Mouse (Mus musculus) hindbrain, embryonic 12.5 days (tissue): Measurements from ENCODE around the gene Zfp446. TPM values are rescaled to one million over a fixed set of nuclear protein-coding genes. Genes with fewer than 3 reads are reported as not detected.

ENCODE experiments used
- ATAC-seq: fragments of 200-750 bp; cut with Nextera tagmentation; 2 replicates; pipeline ENCODE4 v1.8.0; 2017; ENCODE audit warnings: moderate TSS enrichment; ENCODE audit not compliant: low FRiP score
- H3K27ac ChIP-seq: fragments of 300-500 bp; sonication (generic); 2 replicates; pipeline ENCODE4 v1.5.1; 2016; ENCODE audit warnings: mild to moderate bottlenecking
- H3K27me3 ChIP-seq: fragments of 300-500 bp; sonication (generic); 2 replicates; pipeline ENCODE4 v1.6.1; 2016; ENCODE audit warnings: mild to moderate bottlenecking
- H3K36me3 ChIP-seq: fragments of 300-500 bp; sonication (generic); 2 replicates; pipeline ENCODE4 v1.6.1; 2016; ENCODE audit warnings: mild to moderate bottlenecking
- H3K4me1 ChIP-seq: fragments of 300-500 bp; sonication (generic); 2 replicates; pipeline ENCODE4 v1.6.1; 2016
- H3K4me2 ChIP-seq: fragments of 300-500 bp; sonication (generic); replicated peaks from 2 replicates; pipeline ENCODE4 v1.6.1; 2016; ENCODE audit warnings: mild to moderate bottlenecking
- H3K4me3 ChIP-seq: fragments of 300-500 bp; sonication (generic); 2 replicates; pipeline ENCODE4 v1.5.1; 2016; ENCODE audit warnings: mild to moderate bottlenecking
- H3K9ac ChIP-seq: fragments of 300-500 bp; sonication (generic); 2 replicates; pipeline ENCODE4 v1.6.1; 2016; ENCODE audit warnings: mild to moderate bottlenecking, moderate library complexity
- H3K9me3 ChIP-seq: fragments of 300-500 bp; sonication (generic); replicated peaks from 2 replicates; pipeline ENCODE4 v1.6.1; 2016; ENCODE audit warnings: mild to moderate bottlenecking
- WGBS: fragments of 180-500 bp; shearing (Covaris S2); methylation state at CpG from one replicate; pipeline ENCODE4 v1.1.7; 2016; 5-methylcytosine and 5-hydroxymethylcytosine counted together
- polyA plus RNA-seq: library from polyadenylated mRNA; unstranded; fragments of >200 nt; fragmentation: Nextera tagmentation; extraction: Ambion mirVana; gene quantifications from 2 replicates; pipeline ENCODE4 v1.2.1, GENCODE M21; 2016

The Zfp446 gene
- polyA plus RNA-seq, 1 experiment from 2014 or later, result 14.8 TPM

- H3K4me3 ChIP-seq, result peak overlapping the region; percentile 37
- H3K27me3 ChIP-seq, result no peaks in the 10 kb centered on the region
- H3K9me3 ChIP-seq, result no peaks in the 10 kb centered on the region
- H3K27ac ChIP-seq, result peak overlapping the region; percentile 80
- peak overlapping the region; percentile 57 for H3K4me2 ChIP-seq
- no peaks in the 10 kb centered on the region for H3K36me3 ChIP-seq
- peak overlapping the region; percentile 53 for H3K9ac ChIP-seq
- 3% methylated on average over 29 of the region's 29 CpGs for WGBS
- H3K4me1 ChIP-seq, result peaks cover 12% of the 10 kb centered on the region
- ATAC-seq, result peak; percentile 71
Measured at GRCm38 (mm10) chr7:12961511-12962141, 16.0 kb upstream of the Zfp446 start.

DNA sequence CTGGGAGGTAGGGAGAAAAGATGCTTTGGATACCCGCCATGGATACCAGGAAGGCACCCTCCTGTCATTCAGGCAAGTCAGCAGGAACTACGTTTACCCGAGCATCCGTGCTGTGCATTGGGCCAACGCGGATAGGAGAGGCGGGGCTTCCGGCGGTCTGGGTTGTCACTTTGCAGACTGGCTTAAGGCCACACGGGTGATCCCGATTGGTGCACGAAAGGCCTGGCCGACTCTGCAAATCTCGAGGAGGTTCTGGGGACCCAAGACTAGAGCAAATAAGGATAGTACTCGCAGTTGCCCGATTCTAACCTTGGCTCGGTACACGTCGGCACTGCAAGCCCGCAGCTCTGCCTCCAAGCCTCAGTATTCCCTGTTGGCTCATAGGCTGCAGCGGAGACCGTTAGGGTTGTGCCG, 12.0 kb upstream of the Zfp446 start, which contains the start of gene Zfp324:
Zfp324 (plus strand) TSS at position 161 of the 414 bp plus-strand sequence.
- H3K4me2 ChIP-seq, result peak within 1 kb of the TSS; percentile 96
- peaks cover 21% of the 10 kb centered on the region for H3K36me3 ChIP-seq
- ATAC-seq, result peak; percentile 93
- H3K27ac ChIP-seq, result peak within 1 kb of the TSS; percentile 90
- peak within 1 kb of the TSS; percentile 95 for H3K9ac ChIP-seq
- H3K27me3 ChIP-seq, result no peaks in the 10 kb centered on the region
- under 1% methylated on average over 23 of the region's 23 CpGs for WGBS
- peak within 1 kb of the TSS; percentile 85 for H3K4me3 ChIP-seq
- no peaks in the 10 kb centered on the region for H3K9me3 ChIP-seq
- H3K4me1 ChIP-seq, result peaks cover 22% of the 10 kb centered on the region

- H3K27me3 ChIP-seq, result no peaks in the 10 kb centered on the region
- H3K4me3 ChIP-seq, result peak overlapping the region; percentile 85
- peak overlapping the region; percentile 95 for H3K9ac ChIP-seq
- H3K9me3 ChIP-seq, result no peaks in the 10 kb centered on the region
- peaks cover 27% of the 10 kb centered on the region for H3K36me3 ChIP-seq
- H3K4me1 ChIP-seq, result peaks cover 22% of the 10 kb centered on the region
- peak overlapping the region; percentile 90 for H3K27ac ChIP-seq
- H3K4me2 ChIP-seq, result peak overlapping the region; percentile 96
- ATAC-seq, result peak; percentile 69
- WGBS, result under 1% methylated on average over 29 of the region's 29 CpGs
Measured at GRCm38 (mm10) chr7:12966104-12966845, 11.4 kb upstream of the Zfp446 start.

- Histone ChIP-seq H3K36me3 (peaks cover 48% of the 10 kb centered on the region), H3K27ac (no peak overlapping the region), H3K4me3 (no peak overlapping the region), H3K4me2 (no peak overlapping the region), H3K27me3 (no peaks in the 10 kb centered on the region), H3K9me3 (no peaks in the 10 kb centered on the region), H3K9ac (no peak overlapping the region), H3K4me1 (peaks cover 13% of the 10 kb centered on the region)
- ATAC-seq, result no peak
- 93% methylated on average over 25 of the region's 25 CpGs for WGBS
Measured at GRCm38 (mm10) chr7:12970906-12971305, 6.7 kb upstream of the Zfp446 start.

GRCm38 (mm10) chr7:12978931-12979722, 1.5 kb downstream of the Zfp446 start:
- H3K27ac ChIP-seq, result no peak overlapping the region
- H3K4me1 ChIP-seq, result peaks cover 12% of the 10 kb centered on the region
- H3K4me2 ChIP-seq, result peak overlapping the region; percentile 78
- 90% methylated on average over 18 of the region's 18 CpGs for WGBS
- no peak for ATAC-seq
- H3K27me3 ChIP-seq, result no peaks in the 10 kb centered on the region
- peak overlapping the region; percentile 69 for H3K9ac ChIP-seq
- H3K4me3 ChIP-seq, result peak overlapping the region; percentile 63; the same call in 1 of the 2 replicates
- no peaks in the 10 kb centered on the region for H3K9me3 ChIP-seq
- H3K36me3 ChIP-seq, result peaks cover 10% of the 10 kb centered on the region; the same call in 1 of the 2 replicates

DNA sequence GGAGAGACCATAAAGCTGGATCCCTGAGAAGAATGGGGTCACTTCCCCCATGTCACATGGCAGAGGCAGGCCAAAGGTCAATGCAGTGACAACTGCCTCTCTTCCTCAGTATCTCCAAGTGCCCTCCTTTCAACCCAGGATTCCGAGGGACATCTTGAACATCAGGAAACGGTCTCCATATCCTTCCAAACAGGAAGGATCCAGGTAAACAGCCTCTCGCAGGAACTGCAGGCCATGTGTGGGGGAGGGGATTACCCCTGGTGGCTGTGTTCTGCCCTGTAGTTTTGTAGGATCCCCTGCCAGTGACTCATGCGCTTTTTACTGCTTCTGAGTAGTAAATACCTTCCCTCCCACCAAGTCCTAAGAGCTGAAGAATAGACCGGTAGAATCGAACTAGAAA, 2.1 kb downstream of the Zfp446 start:
- no peak overlapping the region for H3K4me3 ChIP-seq
- no peaks in the 10 kb centered on the region for H3K27me3 ChIP-seq
- H3K4me2 ChIP-seq, result no peak overlapping the region
- H3K36me3 ChIP-seq, result peaks cover 10% of the 10 kb centered on the region; the same call in 1 of the 2 replicates
- H3K4me1 ChIP-seq, result peaks cover 12% of the 10 kb centered on the region
- H3K27ac ChIP-seq, result no peak overlapping the region
- 77% methylated on average over 6 of the region's 6 CpGs for WGBS
- no peak for ATAC-seq
- no peaks in the 10 kb centered on the region for H3K9me3 ChIP-seq
- no peak overlapping the region for H3K9ac ChIP-seq

DNA sequence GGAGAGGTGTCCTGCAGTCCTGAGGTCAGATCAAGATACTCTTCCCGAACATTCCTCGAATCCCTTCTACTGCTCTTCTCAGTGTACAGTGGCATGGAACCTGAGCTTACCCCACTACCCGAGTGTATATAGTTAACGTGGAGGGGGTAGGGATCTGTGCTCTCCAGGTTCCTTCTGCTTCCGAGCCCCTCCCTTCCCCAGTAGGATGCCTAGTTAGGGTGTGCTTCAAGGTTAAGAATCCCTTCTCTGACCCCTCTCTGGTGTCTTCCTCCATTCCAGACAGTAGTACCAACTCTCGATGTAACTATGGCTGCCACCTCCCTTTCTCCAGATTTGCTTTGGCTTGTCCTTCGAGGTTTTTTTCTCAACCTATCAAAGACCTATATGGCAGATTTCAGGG, 2.6 kb downstream of the Zfp446 start:
- Histone ChIP-seq H3K9ac (no peak overlapping the region), H3K36me3 (peaks cover 10% of the 10 kb centered on the region; the same call in 1 of the 2 replicates), H3K9me3 (no peaks in the 10 kb centered on the region), H3K4me3 (no peak overlapping the region), H3K4me1 (peaks cover 12% of the 10 kb centered on the region), H3K27me3 (no peaks in the 10 kb centered on the region), H3K4me2 (no peak overlapping the region), H3K27ac (no peak overlapping the region)
- ATAC-seq, result no peak
- WGBS, result 85% methylated on average over 7 of the region's 7 CpGs

GRCm38 (mm10) chr7:12985724-12986123, 8.1 kb downstream of the Zfp446 start:
- Histone ChIP-seq H3K4me3 (no peak overlapping the region), H3K36me3 (peaks cover 10% of the 10 kb centered on the region; the same call in 1 of the 2 replicates), H3K9me3 (no peaks in the 10 kb centered on the region), H3K9ac (no peak overlapping the region), H3K4me1 (no peaks in the 10 kb centered on the region), H3K27ac (no peak overlapping the region), H3K27me3 (no peaks in the 10 kb centered on the region), H3K4me2 (no peak overlapping the region)
- no peak for ATAC-seq
- WGBS, result 94% methylated on average over 1 of the region's 1 CpGs

- Histone ChIP-seq H3K4me3 (no peak overlapping the region), H3K36me3 (peaks cover 7% of the 10 kb centered on the region; the same call in 1 of the 2 replicates), H3K27me3 (no peaks in the 10 kb centered on the region), H3K4me1 (no peaks in the 10 kb centered on the region), H3K27ac (no peak overlapping the region), H3K9me3 (no peaks in the 10 kb centered on the region), H3K9ac (no peak overlapping the region), H3K4me2 (no peak overlapping the region)
- no peak for ATAC-seq
- 82% methylated on average over 8 of the region's 8 CpGs for WGBS
Measured at GRCm38 (mm10) chr7:12986906-12987305, 9.3 kb downstream of the Zfp446 start.

- no peak overlapping the region for H3K9ac ChIP-seq
- no peak overlapping the region for H3K27ac ChIP-seq
- no peaks in the 10 kb centered on the region for H3K27me3 ChIP-seq
- no peak overlapping the region for H3K4me3 ChIP-seq
- no peaks in the 10 kb centered on the region for H3K4me1 ChIP-seq
- ATAC-seq, result no peak
- H3K4me2 ChIP-seq, result no peak overlapping the region
- peaks cover under 1% of the 10 kb centered on the region; the same call in 1 of the 2 replicates for H3K36me3 ChIP-seq
- 82% methylated on average over 8 of the region's 8 CpGs for WGBS
- no peaks in the 10 kb centered on the region for H3K9me3 ChIP-seq
Measured at GRCm38 (mm10) chr7:12987409-12988189, 10.0 kb downstream of the Zfp446 start.

- no peak overlapping the region for H3K9ac ChIP-seq
- H3K4me1 ChIP-seq, result no peaks in the 10 kb centered on the region
- H3K27me3 ChIP-seq, result no peaks in the 10 kb centered on the region
- no peaks in the 10 kb centered on the region for H3K9me3 ChIP-seq
- H3K4me2 ChIP-seq, result no peak overlapping the region
- no peak overlapping the region for H3K4me3 ChIP-seq
- ATAC-seq, result no peak
- 6% methylated on average over 3 of the region's 3 CpGs for WGBS
- H3K36me3 ChIP-seq, result no peaks in the 10 kb centered on the region
- no peak overlapping the region for H3K27ac ChIP-seq
Measured at GRCm38 (mm10) chr7:12992222-12992621, 14.6 kb downstream of the Zfp446 start.
